Mouse (Mus musculus) testis, postnatal 14 days (tissue): ENCODE measurements at regions not wholly inside any gene's neighbourhood (a gene's known extent, or its start where the extent isn't known, plus 50 kb on each side); places are given as distances from the start of the nearest gene placed in this dataset.

ENCODE experiments used
- DNase-seq: peaks from one replicate; pipeline ENCODE4 v3.0.0; 2021; ENCODE audit warnings: low spot score

- no peak for DNase-seq
Measured at GRCm38 (mm10) chr13:16761415-16761814, 749.8 kb downstream of the Inhba start.

GRCm38 (mm10) chr13:16762326-16762725 lies 750.7 kb downstream of the Inhba start:
- no peak for DNase-seq

GRCm38 (mm10) chr13:16762727-16763512 lies 751.3 kb downstream of the Inhba start:
- DNase-seq = no peak

DNA sequence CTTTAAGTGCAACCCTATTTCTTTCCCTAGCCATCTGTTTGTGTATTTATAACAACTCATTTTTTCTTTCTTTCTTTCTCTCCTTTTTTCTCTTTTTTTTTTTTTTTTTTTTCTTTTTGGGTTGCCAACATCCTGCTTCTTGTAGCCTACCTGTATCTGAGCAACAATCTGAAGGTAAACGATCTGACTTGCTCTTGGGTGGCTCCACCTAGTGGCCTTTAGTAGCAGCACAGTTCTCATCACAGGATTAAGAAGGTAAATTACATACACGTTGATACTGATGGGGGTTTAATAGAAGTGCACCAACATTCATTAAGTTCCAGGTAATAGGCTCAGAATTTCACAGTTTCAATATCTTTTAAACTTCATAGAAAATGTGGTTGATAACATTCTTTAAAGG lies 752.1 kb downstream of the Inhba start:
- peak; percentile 6 for DNase-seq

DNA sequence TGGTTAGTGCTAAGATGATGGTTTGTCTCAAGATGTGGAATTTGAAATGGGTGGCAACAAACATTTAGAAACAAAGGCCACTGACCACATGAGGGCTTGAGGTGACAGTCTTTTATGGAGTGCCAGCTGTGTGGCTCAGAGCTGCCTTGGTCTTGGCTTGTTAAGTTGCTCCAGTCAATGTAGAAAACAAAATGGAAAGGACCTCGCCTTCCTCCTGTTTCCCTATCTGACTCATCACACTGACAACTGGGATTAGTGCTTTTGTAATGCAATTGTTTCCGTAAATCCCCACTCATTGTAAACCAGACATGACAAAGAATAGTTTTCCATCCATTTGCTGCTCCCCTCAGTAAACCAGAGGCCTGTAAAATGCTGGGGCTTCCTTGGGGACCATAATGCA lies 757.8 kb downstream of the Inhba start:
- no peak for DNase-seq

- no peak for DNase-seq
Measured at GRCm38 (mm10) chr13:16769848-16770422, 758.3 kb downstream of the Inhba start.

DNA sequence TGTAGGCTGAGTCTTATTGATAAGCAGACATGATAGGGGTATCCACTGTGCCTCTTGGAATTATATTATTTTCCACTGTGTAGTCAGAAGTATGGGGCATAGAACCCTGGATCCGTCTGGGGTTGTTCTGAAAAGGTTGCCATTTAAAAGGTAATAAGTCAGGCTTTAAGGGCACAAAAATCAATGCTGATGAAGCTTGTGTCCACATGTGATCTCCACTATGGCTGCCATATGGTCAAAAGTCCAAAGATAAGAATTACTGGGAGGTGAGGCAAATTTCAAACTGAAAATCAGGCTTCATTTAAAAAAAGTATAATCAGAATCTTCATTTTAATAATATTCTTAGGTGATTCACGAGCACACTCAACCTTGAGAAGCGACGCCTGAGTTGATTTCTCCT lies 760.2 kb downstream of the Inhba start:
- no peak for DNase-seq

DNA sequence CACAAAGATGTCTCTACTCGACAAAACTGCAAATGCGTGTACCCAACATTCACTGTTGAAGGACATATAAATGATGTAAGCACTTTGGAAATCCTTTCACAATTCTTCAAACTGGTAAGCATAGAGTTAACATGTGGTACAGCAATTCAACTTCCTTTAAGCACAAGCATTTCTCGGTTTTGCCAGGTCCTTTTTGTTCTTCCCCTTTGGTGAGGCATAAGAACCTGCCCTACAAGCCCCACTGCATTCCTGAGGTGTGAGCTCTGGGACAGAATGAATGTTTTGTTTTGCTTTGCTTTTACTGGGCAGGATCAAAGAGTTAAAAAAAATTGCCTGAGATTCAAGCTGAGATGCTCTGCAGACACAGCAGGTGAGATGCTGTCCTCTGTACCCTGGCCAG lies 793.9 kb downstream of the Inhba start:
- DNase-seq = no peak
